Mouse (Mus musculus): ENCODE measurements at regions not wholly inside any gene's neighbourhood (a gene's known extent, or its start where the extent isn't known, plus 50 kb on each side); places are given as distances from the start of the nearest gene placed in this dataset.

- no peak for DNase-seq
Observed at GRCm38 (mm10) chr2:167848468-167849440, 83.1 kb upstream of the Ptpn1 start.

GRCm38 (mm10) chr2:167847281-167848077, 84.4 kb upstream of the Ptpn1 start:
- DNase-seq, result peak in 1 of 2 experiments; percentile 8

- no peak for DNase-seq
Observed at GRCm38 (mm10) chr2:167845370-167845769, 86.5 kb upstream of the Ptpn1 start.

- peak in 1 of 2 experiments; percentile 54 for DNase-seq
Observed at GRCm38 (mm10) chr2:167844556-167844955, 87.3 kb upstream of the Ptpn1 start.

- peak in 1 of 2 experiments; percentile 7 for DNase-seq
Observed at GRCm38 (mm10) chr2:167843921-167844320, 87.9 kb upstream of the Ptpn1 start.

GRCm38 (mm10) chr2:167842993-167843392, 88.9 kb upstream of the Ptpn1 start:
- DNase-seq, result peak in 1 of 2 experiments; percentile 16

GRCm38 (mm10) chr2:167842473-167842872, 89.4 kb upstream of the Ptpn1 start:
- DNase-seq, result peak in 1 of 2 experiments; percentile 13

- peak in 1 of 2 experiments; percentile 34 for DNase-seq
Observed at GRCm38 (mm10) chr2:167841339-167842240, 90.3 kb upstream of the Ptpn1 start.

- no peak for DNase-seq
Observed at GRCm38 (mm10) chr2:167840344-167840743, 91.5 kb upstream of the Ptpn1 start.

- DNase-seq, result peak in 1 of 2 experiments; percentile 39
Observed at GRCm38 (mm10) chr2:167839324-167839981, 92.4 kb upstream of the Ptpn1 start.

- peak in 1 of 2 experiments; percentile 12 for DNase-seq
Observed at GRCm38 (mm10) chr2:167837596-167837995, 94.3 kb upstream of the Ptpn1 start.

- peak in 1 of 2 experiments; percentile 42 for DNase-seq
Observed at GRCm38 (mm10) chr2:167836611-167837010, 95.2 kb upstream of the Ptpn1 start.

GRCm38 (mm10) chr2:167834605-167835004, 97.3 kb upstream of the Ptpn1 start:
- peak; percentile 48 to 63 for DNase-seq

GRCm38 (mm10) chr2:167833290-167833953, 98.4 kb upstream of the Ptpn1 start:
- DNase-seq, result peak; percentile 89 to 93

GRCm38 (mm10) chr2:167831076-167832039, 100.5 kb upstream of the Ptpn1 start:
- DNase-seq, result peak in 1 of 2 experiments; percentile 49

GRCm38 (mm10) chr2:167828258-167828657, 103.6 kb upstream of the Ptpn1 start:
- DNase-seq, result peak in 1 of 2 experiments; percentile 50

GRCm38 (mm10) chr2:167826922-167827703, 104.7 kb upstream of the Ptpn1 start:
- DNase-seq, result no peak

- no peak for DNase-seq
Observed at GRCm38 (mm10) chr2:167823513-167823912, 108.3 kb upstream of the Ptpn1 start.

GRCm38 (mm10) chr2:167823044-167823443, 108.8 kb upstream of the Ptpn1 start:
- DNase-seq, result no peak
